Mouse (Mus musculus): ENCODE measurements around the gene Glce. TPM values are rescaled to one million over a fixed set of nuclear protein-coding genes. Genes with fewer than 3 reads are reported as not detected.

Glce gene
- polyA plus RNA-seq, 1 experiment from 2014 or later: 21.5 TPM

GRCm38 (mm10) chr9:62118754-62119153 lies 3.7 kb downstream of the Glce start:
- no peak overlapping the region for H3K27ac ChIP-seq

GRCm38 (mm10) chr9:62115826-62116225 lies 6.6 kb downstream of the Glce start:
- H3K4me1 ChIP-seq: peaks cover 8% of the 10 kb centered on the region
- no peak for DNase-seq (ENCODE audit: extremely low spot score, low spot score)
- no peaks in the 10 kb centered on the region for H3K9me3 ChIP-seq
- no peaks in the 10 kb centered on the region for H3K27me3 ChIP-seq (ENCODE audit: poor library complexity, severe bottlenecking)
- no peak overlapping the region for H3K4me3 ChIP-seq
- 89% methylated on average over 3 of the region's 3 CpGs for WGBS
- H3K27ac ChIP-seq: no peak overlapping the region
- no peaks in the 10 kb centered on the region for H3K36me3 ChIP-seq (replicated peaks)

More at GRCm38 (mm10) chr9:62118754-62119153, 3.7 kb downstream of the Glce start:
- H3K4me3 ChIP-seq: no peak overlapping the region
- H3K27me3 ChIP-seq (ENCODE audit: poor library complexity, severe bottlenecking): no peaks in the 10 kb centered on the region
- no peak for DNase-seq (ENCODE audit: extremely low spot score, low spot score)
- H3K9me3 ChIP-seq: no peaks in the 10 kb centered on the region
- peaks cover 23% of the 10 kb centered on the region for H3K4me1 ChIP-seq
- WGBS: 20% methylated on average over 3 of the region's 3 CpGs
- H3K36me3 ChIP-seq (replicated peaks): no peaks in the 10 kb centered on the region

GRCm38 (mm10) chr9:62096603-62097002 lies 25.9 kb downstream of the Glce start:
- no peaks in the 10 kb centered on the region for H3K36me3 ChIP-seq (replicated peaks)
- DNase-seq (ENCODE audit: extremely low spot score, low spot score): no peak
- H3K27ac ChIP-seq: no peak overlapping the region
- H3K4me3 ChIP-seq: no peak overlapping the region
- peaks cover 8% of the 10 kb centered on the region for H3K4me1 ChIP-seq
- 82% methylated on average over 1 of the region's 1 CpGs for WGBS
- H3K9me3 ChIP-seq: no peaks in the 10 kb centered on the region
- no peaks in the 10 kb centered on the region for H3K27me3 ChIP-seq (ENCODE audit: poor library complexity, severe bottlenecking)

DNA sequence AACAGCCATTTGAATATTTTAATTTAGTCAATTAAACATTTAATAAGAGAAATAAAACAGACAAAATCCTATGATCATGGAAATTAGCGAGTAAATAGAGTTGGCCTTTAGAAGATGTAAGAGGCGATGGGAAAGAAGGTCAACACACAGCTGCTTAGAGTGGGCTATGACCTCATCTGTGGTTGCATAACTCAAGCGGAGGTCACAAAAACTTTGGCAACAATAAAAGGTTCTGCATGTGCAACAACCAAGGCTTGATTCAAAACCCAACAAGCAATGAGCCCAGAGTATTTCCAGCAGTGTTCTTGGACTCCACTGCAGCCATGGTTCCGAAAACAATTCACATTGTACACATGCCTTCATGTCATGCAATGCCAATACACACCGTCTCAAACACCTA lies 30.9 kb downstream of the Glce start:
- H3K9me3 ChIP-seq: no peaks in the 10 kb centered on the region
- WGBS: 89% methylated on average over 5 of the region's 5 CpGs
- no peak overlapping the region for H3K4me3 ChIP-seq
- H3K27me3 ChIP-seq (ENCODE audit: poor library complexity, severe bottlenecking): no peaks in the 10 kb centered on the region
- no peaks in the 10 kb centered on the region for H3K36me3 ChIP-seq (replicated peaks)
- H3K27ac ChIP-seq: no peak overlapping the region
- no peak for DNase-seq (ENCODE audit: extremely low spot score, low spot score)
- peaks cover 13% of the 10 kb centered on the region for H3K4me1 ChIP-seq

- 93% methylated on average over 2 of the region's 2 CpGs for WGBS
- H3K36me3 ChIP-seq (replicated peaks): peaks cover 10% of the 10 kb centered on the region
- H3K27ac ChIP-seq: no peak overlapping the region
- H3K4me1 ChIP-seq: peaks cover 13% of the 10 kb centered on the region
- DNase-seq (ENCODE audit: extremely low spot score, low spot score): no peak
- no peaks in the 10 kb centered on the region for H3K27me3 ChIP-seq (ENCODE audit: poor library complexity, severe bottlenecking)
- H3K9me3 ChIP-seq: no peaks in the 10 kb centered on the region
- H3K4me3 ChIP-seq: no peak overlapping the region
Observed at GRCm38 (mm10) chr9:62085548-62085947, 36.9 kb downstream of the Glce start.

DNA sequence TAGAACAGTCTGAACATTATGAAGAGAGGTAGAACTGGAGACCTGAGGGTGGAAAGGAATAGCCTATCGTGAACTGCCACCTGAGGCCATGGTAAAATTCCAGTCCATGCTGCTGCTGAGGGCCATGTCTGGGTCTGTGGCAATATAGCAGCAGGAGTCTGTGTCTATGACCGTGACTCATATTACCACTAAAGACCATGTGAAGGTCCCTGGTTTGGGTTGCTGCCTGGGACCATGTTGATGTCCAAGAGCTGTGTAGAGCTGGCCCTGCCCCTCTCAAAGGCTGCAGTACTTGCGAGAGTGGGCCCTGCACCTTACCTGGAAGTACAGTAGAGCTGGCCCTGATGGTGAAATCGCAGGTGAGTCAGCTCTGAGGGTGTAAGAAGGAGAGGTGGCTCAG lies 37.6 kb downstream of the Glce start:
- no peaks in the 10 kb centered on the region for H3K9me3 ChIP-seq
- no peaks in the 10 kb centered on the region for H3K27me3 ChIP-seq (ENCODE audit: poor library complexity, severe bottlenecking)
- peaks cover 20% of the 10 kb centered on the region for H3K4me1 ChIP-seq
- peaks cover 10% of the 10 kb centered on the region for H3K36me3 ChIP-seq (replicated peaks)
- H3K27ac ChIP-seq: no peak overlapping the region
- H3K4me3 ChIP-seq: no peak overlapping the region
- 91% methylated on average over 4 of the region's 4 CpGs for WGBS
- no peak for DNase-seq (ENCODE audit: extremely low spot score, low spot score)

DNA sequence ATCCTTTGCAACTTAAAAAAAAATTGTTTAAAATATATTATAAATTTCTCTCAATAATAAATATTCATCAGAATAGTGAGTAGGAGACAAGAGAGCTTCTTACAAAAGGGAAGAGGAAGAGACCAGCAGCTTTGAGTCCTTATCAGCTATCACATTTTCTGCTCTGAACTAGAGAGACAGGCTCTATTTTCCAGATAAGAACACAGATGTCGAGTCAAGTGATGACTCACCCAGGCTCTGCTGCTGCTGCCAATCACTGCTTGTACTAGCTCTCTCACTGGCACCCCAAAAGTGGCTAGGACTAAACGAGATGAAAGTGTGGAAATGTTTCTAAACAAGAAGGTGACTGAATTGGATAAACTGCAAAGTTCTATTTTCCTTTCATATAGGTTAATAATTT lies 39.5 kb downstream of the Glce start:
- Histone ChIP-seq H3K27ac (no peak overlapping the region), H3K36me3 (replicated peaks) (peaks cover 10% of the 10 kb centered on the region), H3K4me3 (no peak overlapping the region), H3K9me3 (no peaks in the 10 kb centered on the region), H3K27me3 (ENCODE audit: poor library complexity, severe bottlenecking) (no peaks in the 10 kb centered on the region), H3K4me1 (peaks cover 30% of the 10 kb centered on the region)
- DNase-seq (ENCODE audit: extremely low spot score, low spot score): no peak
- WGBS: 77% methylated on average over 2 of the region's 2 CpGs

DNA sequence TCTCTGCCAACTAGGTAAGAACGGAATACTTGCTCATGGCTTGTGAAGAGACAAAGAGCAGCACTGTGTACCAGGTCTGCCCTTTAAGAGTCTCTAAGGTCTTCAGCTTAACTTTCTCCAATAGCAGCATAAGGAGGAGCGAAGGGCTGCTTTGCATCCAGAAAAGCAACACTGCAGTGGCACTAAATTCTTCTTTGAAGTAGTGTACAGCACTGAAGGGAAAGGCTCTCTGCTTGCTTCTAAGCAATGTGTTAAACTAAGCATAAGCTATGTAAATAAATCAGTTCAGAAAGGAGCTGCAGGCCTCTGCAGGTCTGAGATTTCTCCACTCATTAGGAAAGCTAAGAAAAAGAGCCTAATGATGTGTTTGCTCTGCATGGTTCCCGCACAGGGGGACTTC lies 40.9 kb downstream of the Glce start:
- no peaks in the 10 kb centered on the region for H3K27me3 ChIP-seq (ENCODE audit: poor library complexity, severe bottlenecking)
- DNase-seq (ENCODE audit: extremely low spot score, low spot score): no peak
- peaks cover 35% of the 10 kb centered on the region for H3K4me1 ChIP-seq
- whole genome bisulfite sequencing: 46% methylated on average over 3 of the region's 3 CpGs
- peaks cover 10% of the 10 kb centered on the region for H3K36me3 ChIP-seq (replicated peaks)
- no peaks in the 10 kb centered on the region for H3K9me3 ChIP-seq
- H3K4me3 ChIP-seq: no peak overlapping the region
- no peak overlapping the region for H3K27ac ChIP-seq

- Histone ChIP-seq H3K27me3 (ENCODE audit: poor library complexity, severe bottlenecking) (no peaks in the 10 kb centered on the region), H3K36me3 (replicated peaks) (peaks cover 7% of the 10 kb centered on the region), H3K27ac (no peak overlapping the region), H3K9me3 (no peaks in the 10 kb centered on the region), H3K4me1 (peaks cover 35% of the 10 kb centered on the region), H3K4me3 (no peak overlapping the region)
- DNase-seq (ENCODE audit: extremely low spot score, low spot score): no peak
Observed at GRCm38 (mm10) chr9:62080028-62080760, 42.3 kb downstream of the Glce start.

- H3K9me3 ChIP-seq: no peaks in the 10 kb centered on the region
- H3K36me3 ChIP-seq (replicated peaks): no peaks in the 10 kb centered on the region; the same call in 1 of the 2 replicates
- no peaks in the 10 kb centered on the region for H3K4me1 ChIP-seq
- WGBS: 93% methylated on average over 3 of the region's 3 CpGs
- no peaks in the 10 kb centered on the region for H3K27me3 ChIP-seq (ENCODE audit: poor library complexity, severe bottlenecking)
- no peak overlapping the region for H3K27ac ChIP-seq
- H3K4me3 ChIP-seq: no peak overlapping the region
- no peak for DNase-seq (ENCODE audit: extremely low spot score, low spot score)
Observed at GRCm38 (mm10) chr9:62062234-62062633, 60.2 kb downstream of the Glce start.

GRCm38 (mm10) chr9:62060431-62060830 lies 62.0 kb downstream of the Glce start:
- Histone ChIP-seq H3K27me3 (ENCODE audit: poor library complexity, severe bottlenecking) (no peaks in the 10 kb centered on the region), H3K36me3 (replicated peaks) (no peaks in the 10 kb centered on the region; the same call in 1 of the 2 replicates), H3K4me3 (no peak overlapping the region), H3K9me3 (no peaks in the 10 kb centered on the region), H3K4me1 (no peaks in the 10 kb centered on the region), H3K27ac (no peak overlapping the region)
- 98% methylated on average over 2 of the region's 2 CpGs for WGBS
- DNase-seq (ENCODE audit: extremely low spot score, low spot score): no peak

- Histone ChIP-seq H3K9me3 (no peaks in the 10 kb centered on the region), H3K27me3 (ENCODE audit: poor library complexity, severe bottlenecking) (no peaks in the 10 kb centered on the region), H3K27ac (no peak overlapping the region), H3K36me3 (replicated peaks) (no peaks in the 10 kb centered on the region; the same call in 1 of the 2 replicates), H3K4me3 (no peak overlapping the region), H3K4me1 (no peaks in the 10 kb centered on the region)
- no peak for DNase-seq (ENCODE audit: extremely low spot score, low spot score)
- 95% methylated on average over 11 of the region's 11 CpGs for WGBS
Observed at GRCm38 (mm10) chr9:62059941-62060340, 62.5 kb downstream of the Glce start.

- WGBS: 78% methylated on average over 7 of the region's 7 CpGs
- H3K4me3 ChIP-seq: no peak overlapping the region
- H3K36me3 ChIP-seq (replicated peaks): no peaks in the 10 kb centered on the region; the same call in 1 of the 2 replicates
- H3K27me3 ChIP-seq (ENCODE audit: poor library complexity, severe bottlenecking): no peaks in the 10 kb centered on the region
- H3K4me1 ChIP-seq: no peaks in the 10 kb centered on the region
- no peak overlapping the region for H3K27ac ChIP-seq
- DNase-seq (ENCODE audit: extremely low spot score, low spot score): no peak
- H3K9me3 ChIP-seq: no peaks in the 10 kb centered on the region
Observed at GRCm38 (mm10) chr9:62057881-62058506, 64.5 kb downstream of the Glce start.
